Mouse (Mus musculus) megakaryocyte, embryonic 14.5 days (primary cell): Measurements from ENCODE around the gene Pfdn4. TPM values are rescaled to one million over a fixed set of nuclear protein-coding genes. Genes with fewer than 3 reads are reported as not detected.

Source experiments
- H3K27me3 ChIP-seq: replicated peaks from 2 replicates; pipeline ENCODE3; 2012; ENCODE audit warnings: inconsistent platforms
- H3K36me3 ChIP-seq: replicated peaks from 2 replicates; pipeline ENCODE3; 2012; ENCODE audit warnings: low read length, inconsistent platforms, mixed read lengths
- H3K4me1 ChIP-seq: 2 replicates; pipeline ENCODE4 v1.6.1; 2012; ENCODE audit warnings: inconsistent platforms
- H3K4me3 ChIP-seq: replicated peaks from 2 replicates; pipeline ENCODE3; 2012; ENCODE audit warnings: moderate library complexity, mild to moderate bottlenecking, inconsistent platforms
- H3K9me3 ChIP-seq: 2 replicates; pipeline ENCODE4 v1.6.1; 2012; ENCODE audit warnings: inconsistent platforms
- FLI1 ChIP-seq: IDR thresholded peaks from 2 replicates; pipeline ENCODE4 v1.6.1; 2012; ENCODE audit warnings: low read length, inconsistent platforms, mixed read lengths
- GATA1 ChIP-seq: IDR thresholded peaks from 3 replicates; pipeline ENCODE4 v1.6.1; 2012; ENCODE audit warnings: mixed read lengths, low read length, inconsistent platforms, borderline replicate concordance
- polyA plus RNA-seq: library from polyadenylated mRNA; stranded (reverse); fragments of >175 nt; gene quantifications from 2 replicates; pipeline ENCODE4 v1.2.3, GENCODE M21; 2012; ENCODE audit warnings: low replicate concordance; ENCODE audit not compliant: insufficient read depth

Pfdn4 gene
- polyA plus RNA-seq, 1 experiment = 3.5 TPM

DNA sequence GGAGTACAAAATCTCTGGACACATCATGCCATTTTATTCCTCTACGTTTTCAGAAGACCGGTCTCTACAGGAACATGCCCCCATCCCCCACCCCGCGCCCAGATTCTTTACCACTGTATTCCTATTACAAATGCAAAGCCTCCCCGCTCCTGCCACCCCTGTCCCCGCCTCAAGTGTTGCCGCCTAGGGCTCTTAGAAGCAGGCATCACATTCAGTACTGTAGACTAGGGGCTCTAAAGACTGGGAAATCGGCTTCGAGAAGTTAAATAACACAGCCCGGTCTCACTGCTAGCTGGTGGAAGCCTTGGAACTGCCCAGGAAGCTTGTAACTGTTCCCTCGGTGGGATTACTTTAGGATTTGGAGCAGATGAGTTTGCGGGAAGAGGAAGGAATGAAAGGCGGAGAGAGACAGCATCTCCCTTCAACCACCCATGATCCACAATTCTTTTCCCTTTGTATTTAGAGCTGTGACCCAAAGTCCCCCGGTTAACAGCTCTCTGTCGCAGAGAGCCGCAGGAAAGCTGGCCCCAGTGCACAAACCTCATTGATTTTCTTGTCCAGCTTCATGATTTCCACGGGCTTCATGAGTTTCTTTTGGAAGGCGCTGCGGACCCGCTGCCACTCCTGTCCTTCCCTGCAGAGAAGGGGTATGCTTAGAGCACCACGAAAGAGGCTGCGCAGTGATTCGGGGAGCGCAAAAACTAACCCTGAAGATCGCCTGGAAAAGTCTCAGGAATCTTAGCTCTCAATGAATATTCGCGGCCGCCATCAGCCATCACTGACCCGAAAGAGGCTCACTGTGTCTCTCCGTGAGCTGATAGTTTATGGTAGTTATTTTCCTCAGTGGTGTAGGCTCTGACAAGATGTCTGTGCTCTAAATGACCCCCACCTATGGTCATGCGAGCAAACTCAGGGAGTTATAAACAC lies 1.2 kb upstream of the Pfdn4 start:
- TF ChIP-seq FLI1 = no peak
- TF ChIP-seq GATA1 = no peak
- Histone ChIP-seq H3K9me3 (no peaks in the 10 kb centered on the region), H3K4me1 (peaks cover 4% of the 10 kb centered on the region; the same call in 1 of the 2 replicates), H3K36me3 (no peaks in the 10 kb centered on the region), H3K4me3 (no peak overlapping the region), H3K27me3 (peaks cover 80% of the 10 kb centered on the region)

GRCm38 (mm10) chr2:170497091-170497566 lies 901 bp downstream of the Pfdn4 start, which contains the start of gene Cyp24a1:
Gene Cyp24a1, minus strand, starts transcription at chr2:170497145.
- no peaks in the 10 kb centered on the region for H3K9me3 ChIP-seq
- TF ChIP-seq GATA1 = no peak
- TF ChIP-seq FLI1 = no peak
- peaks cover 75% of the 10 kb centered on the region for H3K27me3 ChIP-seq
- peaks cover 4% of the 10 kb centered on the region; the same call in 1 of the 2 replicates for H3K4me1 ChIP-seq
- peak within 1 kb of the TSS; percentile 42 for H3K4me3 ChIP-seq
- no peaks in the 10 kb centered on the region for H3K36me3 ChIP-seq

GRCm38 (mm10) chr2:170498011-170498410 lies 1.8 kb downstream of the Pfdn4 start:
- H3K4me3 ChIP-seq = no peak overlapping the region
- no peaks in the 10 kb centered on the region for H3K36me3 ChIP-seq
- peaks cover 79% of the 10 kb centered on the region for H3K27me3 ChIP-seq
- H3K4me1 ChIP-seq = peaks cover 4% of the 10 kb centered on the region; the same call in 1 of the 2 replicates
- no peaks in the 10 kb centered on the region for H3K9me3 ChIP-seq
- TF ChIP-seq GATA1 (no peak), FLI1 (no peak)

DNA sequence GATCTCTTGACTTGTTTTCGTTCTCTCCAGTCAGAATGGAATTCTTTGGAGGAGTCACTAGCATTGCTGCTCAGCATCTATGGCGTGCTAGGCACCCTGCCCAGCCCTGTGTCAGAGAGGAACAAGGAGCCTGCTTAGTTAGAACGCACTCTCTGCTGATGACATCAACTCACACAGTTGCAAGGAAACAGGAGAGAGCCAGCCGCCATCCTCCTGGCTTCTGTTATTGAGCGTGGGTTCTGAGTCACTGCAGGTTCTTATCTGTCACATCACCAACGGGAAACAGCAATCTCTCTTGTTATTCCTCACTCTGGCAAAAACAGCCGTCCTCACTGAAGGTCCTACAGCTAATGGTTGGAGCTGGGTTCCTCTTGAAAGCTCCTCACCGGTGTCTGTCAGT lies 7.1 kb downstream of the Pfdn4 start:
- Histone ChIP-seq H3K27me3 (peaks cover 62% of the 10 kb centered on the region), H3K4me3 (no peak overlapping the region), H3K9me3 (no peaks in the 10 kb centered on the region; the same call in 1 of the 2 replicates), H3K36me3 (no peaks in the 10 kb centered on the region), H3K4me1 (peaks cover 13% of the 10 kb centered on the region)
- TF ChIP-seq FLI1 (no peak), GATA1 (no peak)

DNA sequence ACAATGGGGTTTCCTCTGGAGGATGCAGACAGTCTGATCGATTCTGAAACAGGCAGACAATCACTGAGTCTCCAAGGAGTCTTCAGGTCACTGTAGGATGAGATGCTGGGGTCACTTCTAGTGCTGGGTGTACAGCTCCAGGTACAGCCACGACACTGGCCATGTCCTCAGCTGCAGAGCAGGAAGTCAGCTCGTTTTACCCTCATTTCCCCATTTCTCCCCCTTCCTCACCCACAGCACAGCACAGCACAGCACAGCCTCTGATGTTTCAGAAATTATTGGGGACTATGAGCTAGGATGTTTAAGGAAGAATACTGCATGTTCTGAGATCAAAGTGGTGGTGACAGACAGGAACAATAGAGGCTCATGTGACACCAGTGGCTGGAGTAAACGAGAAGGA lies 7.8 kb downstream of the Pfdn4 start:
- H3K4me1 ChIP-seq = peaks cover 20% of the 10 kb centered on the region
- TF ChIP-seq FLI1 (no peak), GATA1 (no peak)
- H3K9me3 ChIP-seq = no peaks in the 10 kb centered on the region; the same call in 1 of the 2 replicates
- H3K36me3 ChIP-seq = no peaks in the 10 kb centered on the region
- H3K4me3 ChIP-seq = peak overlapping the region; percentile 65
- H3K27me3 ChIP-seq = peaks cover 56% of the 10 kb centered on the region

GRCm38 (mm10) chr2:170507734-170508133 lies 11.5 kb downstream of the Pfdn4 start:
- H3K27me3 ChIP-seq = peaks cover 36% of the 10 kb centered on the region
- H3K9me3 ChIP-seq = no peaks in the 10 kb centered on the region; the same call in 1 of the 2 replicates
- no peak overlapping the region for H3K4me3 ChIP-seq
- no peaks in the 10 kb centered on the region for H3K36me3 ChIP-seq
- H3K4me1 ChIP-seq = peaks cover 43% of the 10 kb centered on the region
- no peak for TF ChIP-seq FLI1

DNA sequence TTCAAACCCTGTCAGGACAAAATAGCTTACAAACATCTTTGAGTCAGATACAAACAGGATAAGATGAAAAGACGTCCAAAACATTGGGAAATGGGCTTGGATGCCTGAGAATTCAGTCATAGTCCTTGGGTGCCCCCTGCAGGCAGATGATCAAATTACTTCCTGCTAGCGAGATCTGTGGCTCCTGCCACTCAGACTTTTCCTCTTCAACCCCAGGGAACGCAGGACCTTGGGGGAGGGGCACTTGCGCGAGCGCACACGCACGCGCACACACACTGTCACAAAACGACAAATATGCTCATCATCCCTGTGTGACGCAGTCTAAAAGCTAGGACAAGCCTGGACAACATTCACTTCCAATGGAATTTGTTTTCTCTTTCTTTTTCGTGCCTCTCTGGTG lies 12.6 kb downstream of the Pfdn4 start:
- Histone ChIP-seq H3K36me3 (peaks cover 6% of the 10 kb centered on the region), H3K27me3 (peaks cover 25% of the 10 kb centered on the region), H3K4me3 (peak overlapping the region; percentile 91), H3K9me3 (no peaks in the 10 kb centered on the region; the same call in 1 of the 2 replicates), H3K4me1 (peaks cover 46% of the 10 kb centered on the region)
- TF ChIP-seq GATA1 = no peak

DNA sequence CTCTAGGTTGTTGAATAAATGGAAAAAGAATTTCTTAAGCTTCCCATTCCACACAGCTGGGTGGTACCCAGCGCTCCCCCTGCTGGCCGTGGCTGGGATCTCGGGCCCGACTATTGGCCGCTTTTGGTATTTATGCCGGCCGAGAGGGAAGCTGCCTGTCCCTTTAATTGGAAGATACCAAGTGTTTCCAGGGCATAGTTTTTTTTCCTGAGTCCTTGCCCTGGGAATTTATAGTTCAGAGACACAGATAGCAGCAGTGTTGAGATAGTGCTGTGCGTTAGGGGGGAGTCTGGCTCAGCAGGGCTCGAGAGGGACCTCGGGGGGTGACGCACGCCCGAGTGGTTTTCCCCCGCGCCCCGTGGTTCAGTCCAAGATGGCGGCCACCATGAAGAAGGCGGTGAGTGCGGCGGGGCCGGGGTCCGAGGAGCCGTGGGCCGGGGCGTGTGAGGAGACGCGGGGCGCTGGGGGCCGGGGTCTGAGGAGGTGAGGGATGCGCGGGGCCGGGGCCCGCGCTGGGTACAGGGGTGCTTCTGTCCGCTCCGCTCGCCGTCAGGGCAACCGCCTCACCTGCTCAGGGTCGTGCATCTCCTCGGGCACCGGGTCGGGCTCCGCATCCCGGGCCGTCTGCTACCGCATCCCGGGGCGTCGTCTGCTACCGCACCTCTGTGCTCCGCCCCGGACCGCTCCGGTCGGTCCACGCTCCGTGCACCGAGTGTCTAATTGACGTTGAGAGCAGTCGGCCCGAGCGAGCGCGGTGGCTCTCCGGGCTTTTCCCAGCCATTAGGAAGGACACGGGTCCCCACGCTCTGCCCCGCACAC lies 15.1 kb downstream of the Pfdn4 start:
- H3K27me3 ChIP-seq = peaks cover 11% of the 10 kb centered on the region
- H3K4me3 ChIP-seq = peak overlapping the region; percentile 98
- no peaks in the 10 kb centered on the region for H3K9me3 ChIP-seq
- peaks cover 23% of the 10 kb centered on the region for H3K36me3 ChIP-seq
- H3K4me1 ChIP-seq = peaks cover 43% of the 10 kb centered on the region
- TF ChIP-seq GATA1 (no peak), FLI1 (no peak)

- no peak for TF ChIP-seq FLI1
- TF ChIP-seq GATA1 = no peak
- Histone ChIP-seq H3K36me3 (peaks cover 46% of the 10 kb centered on the region), H3K27me3 (no peaks in the 10 kb centered on the region), H3K4me3 (no peak overlapping the region), H3K9me3 (no peaks in the 10 kb centered on the region), H3K4me1 (peaks cover 33% of the 10 kb centered on the region)
These were observed 17.5 kb downstream of the Pfdn4 start for GRCm38 (mm10) chr2:170513756-170514155.
